Mouse (Mus musculus) heart, postnatal 0 days (tissue): ENCODE data around the gene Timm8a2.

Source experiments
- CTCF ChIP-seq: IDR thresholded peaks from 2 replicates; pipeline ENCODE4 v1.5.1; 2016; ENCODE audit warnings: antibody characterized with exemption, control low read depth, low read depth
- EP300 ChIP-seq: IDR thresholded peaks from 2 replicates; pipeline ENCODE4 v1.6.1; 2016; ENCODE audit warnings: antibody characterized with exemption, low read depth

- TF ChIP-seq CTCF (no peak), EP300 (no peak)
Observed at GRCm38 (mm10) chr14:121994171-121994700, 40.2 kb upstream of the Timm8a2 start.
